Mouse (Mus musculus) kidney, adult 2 months (tissue): ENCODE data around the gene Dnase1l2. TPM values are rescaled to one million over a fixed set of nuclear protein-coding genes. Genes with fewer than 3 reads are reported as not detected.

Experiments
- DNase-seq: peaks from one replicate; pipeline ENCODE4 v3.0.0; 2021
- H3K27ac ChIP-seq: fragments of 200-500 bp; 2 replicates; pipeline ENCODE4 v1.5.1; 2012; ENCODE audit warnings: low read depth, low read length, control low read depth, inconsistent platforms; ENCODE audit not compliant: insufficient read depth
- H3K27me3 ChIP-seq: fragments of 200-500 bp; replicated peaks from 2 replicates; pipeline ENCODE4 v1.6.1; 2012; ENCODE audit warnings: mild to moderate bottlenecking, moderate library complexity, low read length, inconsistent platforms; ENCODE audit not compliant: control insufficient read depth, insufficient read depth
- H3K36me3 ChIP-seq: fragments of 200-500 bp; 2 replicates; pipeline ENCODE4 v1.6.1; 2012; ENCODE audit warnings: mild to moderate bottlenecking, moderate library complexity, low read length, inconsistent platforms; ENCODE audit not compliant: control insufficient read depth, insufficient read depth
- H3K4me1 ChIP-seq: fragments of 200-500 bp; 2 replicates; pipeline ENCODE4 v1.6.1; 2011; ENCODE audit warnings: low read length; ENCODE audit not compliant: control insufficient read depth, insufficient read depth
- H3K4me3 ChIP-seq: fragments of 200-500 bp; 2 replicates; pipeline ENCODE4 v1.5.1; 2011; ENCODE audit warnings: mild to moderate bottlenecking, low read depth, low read length, control low read depth; ENCODE audit not compliant: insufficient read depth
- CTCF ChIP-seq: fragments of 200-500 bp; conservative IDR thresholded peaks from 2 replicates; pipeline ENCODE4 v1.5.1; 2011; ENCODE audit warnings: low read depth, mild to moderate bottlenecking, control low read depth, low read length, moderate library complexity, mixed read lengths; ENCODE audit not compliant: insufficient read depth, insufficient read length
- POLR2A ChIP-seq: fragments of 200-500 bp; IDR thresholded peaks from one replicate; pipeline ENCODE4 v1.6.1; 2011; ENCODE audit warnings: low read depth, low read length, control low read depth
- WGBS: fragments of 180-500 bp; shearing (Covaris S2); methylation state at CpG from one replicate; pipeline ENCODE4 v1.1.7; 2018; 5-methylcytosine and 5-hydroxymethylcytosine counted together
- polyA plus RNA-seq: library from polyadenylated mRNA; depleted of rRNA; stranded (reverse); fragments of >200 nt; gene quantifications from 2 replicates; pipeline ENCODE4 v1.2.3, GENCODE M21; 2012

The Dnase1l2 gene
- polyA plus RNA-seq, 1 experiment, result 7.6 TPM

DNA sequence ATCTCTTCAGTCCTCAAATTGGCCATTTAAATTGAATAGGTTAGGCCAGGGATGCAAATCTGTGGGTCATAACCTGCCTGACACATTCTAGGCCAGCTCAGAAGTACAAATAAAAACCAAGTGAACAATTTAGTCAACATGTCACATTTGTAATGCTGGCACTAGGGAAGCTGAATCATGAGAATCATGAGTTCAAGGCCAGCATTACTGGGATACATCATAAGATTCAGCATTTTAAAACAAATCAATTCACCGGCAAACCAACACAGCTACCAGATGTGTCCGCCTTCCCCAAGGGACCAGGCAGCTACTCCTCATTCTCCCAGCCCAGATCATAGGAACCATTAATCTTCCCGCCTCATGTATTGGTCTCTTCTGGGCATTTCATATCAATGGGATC lies 40.6 kb upstream of the Dnase1l2 start:
- TF ChIP-seq CTCF (no peak), POLR2A (no peak)
- 94% methylated on average over 3 of the region's 3 CpGs for WGBS
- Histone ChIP-seq H3K4me3 (no peak overlapping the region), H3K27me3 (no peaks in the 10 kb centered on the region), H3K4me1 (no peaks in the 10 kb centered on the region), H3K27ac (no peak overlapping the region), H3K36me3 (no peaks in the 10 kb centered on the region)
- DNase-seq, result no peak

DNA sequence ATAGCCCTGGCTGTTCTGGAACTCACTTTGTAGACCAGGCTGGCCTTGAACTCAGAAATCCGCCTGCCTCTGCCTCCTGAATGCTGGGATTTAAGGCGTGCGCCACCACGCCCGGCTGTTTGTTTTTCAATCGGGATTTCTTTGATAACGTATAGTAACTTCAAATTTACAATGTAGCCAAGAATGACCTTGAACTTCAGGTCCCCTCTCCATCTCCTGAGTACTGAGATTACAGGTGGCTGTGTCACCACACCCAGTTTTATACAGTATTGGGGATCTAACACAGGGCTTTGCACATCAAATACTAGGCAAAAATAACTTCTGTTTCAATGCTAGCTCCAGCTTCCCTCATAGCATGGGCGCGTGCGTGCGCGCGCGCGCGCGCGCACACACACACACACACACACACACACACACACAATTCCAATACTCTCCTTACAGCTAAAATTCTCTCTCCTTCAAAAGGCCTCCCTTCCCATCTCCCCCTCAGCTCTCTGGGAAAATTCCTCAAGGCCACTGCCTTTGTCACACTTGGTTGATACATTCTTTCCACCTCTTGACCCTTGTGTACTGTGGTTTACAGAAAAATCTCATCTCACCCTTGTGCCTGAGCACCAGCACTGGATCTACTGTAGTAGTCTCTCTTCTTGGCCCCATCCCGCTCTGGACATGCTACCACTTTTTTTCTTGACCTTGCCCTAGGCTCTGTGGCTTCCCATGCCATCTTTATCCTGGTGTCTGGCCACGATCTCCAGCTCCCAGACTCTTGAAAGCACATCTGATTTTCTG lies 38.3 kb upstream of the Dnase1l2 start:
- TF ChIP-seq POLR2A, result no peak
- TF ChIP-seq CTCF, result no peak
- WGBS, result 91% methylated on average over 20 of the region's 20 CpGs
- Histone ChIP-seq H3K27me3 (no peaks in the 10 kb centered on the region), H3K4me1 (peaks cover 6% of the 10 kb centered on the region; the same call in 1 of the 2 replicates), H3K4me3 (no peak overlapping the region), H3K36me3 (no peaks in the 10 kb centered on the region; the same call in 1 of the 2 replicates), H3K27ac (no peak overlapping the region)
- no peak for DNase-seq

- WGBS, result 61% methylated on average over 3 of the region's 3 CpGs
- Histone ChIP-seq H3K27me3 (no peaks in the 10 kb centered on the region), H3K27ac (no peak overlapping the region), H3K4me3 (no peak overlapping the region), H3K4me1 (peaks cover 6% of the 10 kb centered on the region; the same call in 1 of the 2 replicates), H3K36me3 (no peaks in the 10 kb centered on the region; the same call in 1 of the 2 replicates)
- peak; percentile 34 for TF ChIP-seq CTCF
- TF ChIP-seq POLR2A, result no peak
- no peak for DNase-seq
Measured at GRCm38 (mm10) chr17:24480201-24480826, 37.4 kb upstream of the Dnase1l2 start.

GRCm38 (mm10) chr17:24479431-24479830 lies 36.5 kb upstream of the Dnase1l2 start:
- Histone ChIP-seq H3K27me3 (no peaks in the 10 kb centered on the region), H3K4me1 (peaks cover 6% of the 10 kb centered on the region; the same call in 1 of the 2 replicates), H3K27ac (no peak overlapping the region), H3K4me3 (no peak overlapping the region), H3K36me3 (no peaks in the 10 kb centered on the region; the same call in 1 of the 2 replicates)
- DNase-seq, result no peak
- WGBS, result 23% methylated on average over 1 of the region's 1 CpGs
- TF ChIP-seq POLR2A (no peak), CTCF (no peak)

GRCm38 (mm10) chr17:24478663-24479380 lies 35.9 kb upstream of the Dnase1l2 start, which contains the start of gene Mlst8:
Mlst8 (minus strand) TSS chr17:24479078.
- TF ChIP-seq CTCF (peak; percentile 92), POLR2A (peak; percentile 55)

DNA sequence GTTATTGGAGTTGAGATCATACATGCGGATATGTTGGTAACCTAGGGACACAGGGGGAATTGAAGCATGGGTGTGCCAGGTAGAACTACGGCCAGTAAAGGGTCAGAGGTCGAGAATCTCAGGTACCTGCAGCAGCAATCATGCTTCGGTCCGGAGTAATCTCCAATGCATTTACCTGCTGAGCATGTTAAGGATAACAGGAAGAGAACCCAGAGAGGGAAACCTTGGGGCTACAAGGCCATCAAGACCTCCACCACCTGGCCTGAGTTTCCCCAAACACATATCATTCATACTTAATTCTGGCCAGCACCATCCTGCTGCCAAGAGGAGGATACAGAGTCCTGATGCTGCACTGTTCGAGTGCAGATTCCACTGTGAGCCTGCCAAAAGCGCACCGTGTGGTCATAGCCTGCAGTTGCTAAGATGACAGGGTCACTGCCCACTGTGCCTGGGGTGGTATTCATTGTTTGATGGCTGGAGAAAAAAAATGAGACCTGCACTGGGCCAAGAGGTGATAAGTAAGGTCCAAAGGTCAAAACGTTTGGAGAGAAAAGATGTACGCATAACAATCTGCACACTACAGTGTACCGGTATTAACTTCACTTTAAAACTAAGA lies 35.2 kb upstream of the Dnase1l2 start:
- TF ChIP-seq CTCF (peak; percentile 37), POLR2A (no peak)
- 35% methylated on average over 11 of the region's 11 CpGs for WGBS
- Histone ChIP-seq H3K27me3 (no peaks in the 10 kb centered on the region), H3K4me3 (peak overlapping the region; percentile 3), H3K36me3 (no peaks in the 10 kb centered on the region; the same call in 1 of the 2 replicates), H3K27ac (no peak overlapping the region), H3K4me1 (peaks cover 6% of the 10 kb centered on the region; the same call in 1 of the 2 replicates)
- DNase-seq, result peak; percentile 48

More at GRCm38 (mm10) chr17:24478663-24479380, 35.9 kb upstream of the Dnase1l2 start, which contains the start of gene Mlst8:
- peak within 1 kb of the TSS; percentile 95 for H3K4me3 ChIP-seq
- H3K27me3 ChIP-seq, result no peaks in the 10 kb centered on the region
- WGBS, result under 1% methylated on average over 48 of the region's 48 CpGs
- peak within 1 kb of the TSS; percentile 100 for H3K27ac ChIP-seq
- H3K36me3 ChIP-seq, result no peaks in the 10 kb centered on the region; the same call in 1 of the 2 replicates
- peak; percentile 98 for DNase-seq
- peaks cover 6% of the 10 kb centered on the region; the same call in 1 of the 2 replicates for H3K4me1 ChIP-seq
